Mouse (Mus musculus): ENCODE measurements around the gene Cdc14a.

DNA sequence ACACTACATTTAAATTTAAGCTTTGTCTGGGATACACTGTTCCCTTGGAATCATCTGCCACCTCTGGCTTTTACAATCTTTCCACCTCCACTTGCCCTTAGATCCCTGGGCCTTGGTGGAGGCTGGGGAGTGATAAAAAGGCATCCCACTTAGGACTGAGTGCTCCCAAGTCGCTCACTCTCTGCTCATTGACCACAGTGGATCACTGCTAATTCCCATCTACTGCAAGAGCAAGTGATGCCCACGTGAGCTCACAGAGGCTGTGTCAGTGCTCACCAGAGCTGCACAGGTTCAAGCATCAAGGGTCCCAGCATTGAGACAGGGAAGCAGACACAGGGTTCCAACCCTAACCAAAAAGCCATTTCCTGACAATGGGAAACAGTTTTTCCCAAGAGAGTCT lies 98.3 kb downstream of the Cdc14a start:
- TF ChIP-seq CTCF (IDR thresholded peaks at IDR 0.05) = no peak
- no peak for TF ChIP-seq EP300 (IDR thresholded peaks at IDR 0.05; ENCODE audit: insufficient read depth, low read depth, low read length)
- TF ChIP-seq POLR2A (IDR thresholded peaks at IDR 0.05; ENCODE audit: insufficient read depth, low read depth, low read length) = no peak

Data from heart, adult 2 months (tissue).